Mouse (Mus musculus): ENCODE data around the gene Unc79.

DNA sequence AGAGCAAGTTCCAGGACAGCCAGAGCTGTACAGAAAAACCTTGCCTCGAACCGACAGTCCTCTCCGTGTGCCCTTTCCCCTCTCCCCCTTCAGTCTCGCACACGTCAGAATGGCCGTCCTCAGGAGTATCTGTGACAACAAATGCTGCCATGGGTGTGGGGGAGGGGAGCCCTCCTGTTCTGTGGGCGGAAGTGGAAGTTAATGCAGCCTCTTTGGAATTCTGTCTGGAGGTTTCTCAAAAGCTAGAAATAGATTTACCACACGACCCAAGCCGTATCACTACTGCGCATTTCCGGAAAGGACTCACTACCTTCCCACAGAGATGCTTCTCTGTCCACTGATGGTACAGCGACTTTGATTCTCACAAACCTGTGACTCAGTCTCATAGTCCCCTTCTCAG lies 120.9 kb downstream of the Unc79 start:
- TF ChIP-seq CTCF (IDR thresholded peaks at IDR 0.05; ENCODE audit: low read depth) (no peak), EP300 (optimal IDR thresholded peaks at IDR 0.05) (no peak)
